Mouse (Mus musculus): Measurements from ENCODE around the gene Ntm. TPM values are rescaled to one million over a fixed set of nuclear protein-coding genes. Genes with fewer than 3 reads are reported as not detected.

The Ntm gene
- polyA plus RNA-seq, 1 experiment from 2014 or later, result 30.6 TPM

DNA sequence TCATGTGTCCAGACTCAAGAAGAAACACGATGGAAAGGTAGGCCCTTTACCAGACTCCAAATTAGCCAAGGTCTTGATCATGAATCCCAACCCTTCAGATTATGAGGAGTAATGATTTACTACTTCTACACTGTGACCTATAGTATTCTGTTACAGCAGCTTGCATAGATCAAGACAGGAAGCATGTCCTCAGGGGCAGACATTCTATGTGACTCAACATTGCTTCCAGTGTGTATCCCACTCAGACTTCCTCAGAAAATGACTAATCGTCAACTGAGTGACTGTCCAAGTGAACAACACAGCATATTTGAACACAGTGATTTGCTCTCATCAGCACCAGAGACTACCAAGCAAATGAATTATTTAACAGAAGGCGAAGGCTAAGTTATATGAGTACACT lies 632.5 kb downstream of the Ntm start:
- Histone ChIP-seq H3K9ac (ENCODE audit: low read depth, low read length) (no peak overlapping the region), H3K27me3 (ENCODE audit: control insufficient read depth, insufficient read depth, low read length) (no peaks in the 10 kb centered on the region), H3K4me3 (ENCODE audit: low read depth, low read length) (no peak overlapping the region), H3K4me2 (replicated peaks; ENCODE audit: low read depth, low read length) (no peak overlapping the region), H3K9me3 (ENCODE audit: control insufficient read depth, low read length) (no peaks in the 10 kb centered on the region), H3K36me3 (ENCODE audit: control insufficient read depth, insufficient read depth, low read length) (no peaks in the 10 kb centered on the region), H3K27ac (ENCODE audit: low read depth, low read length) (no peak overlapping the region), H3K4me1 (replicated peaks; ENCODE audit: control insufficient read depth, insufficient read depth, low read length) (no peaks in the 10 kb centered on the region)
- ATAC-seq (ENCODE audit: low FRiP score), result no peak
- DNase-seq (ENCODE audit: low spot score), result no peak
- WGBS, result 89% methylated on average over 3 of the region's 3 CpGs

DNA sequence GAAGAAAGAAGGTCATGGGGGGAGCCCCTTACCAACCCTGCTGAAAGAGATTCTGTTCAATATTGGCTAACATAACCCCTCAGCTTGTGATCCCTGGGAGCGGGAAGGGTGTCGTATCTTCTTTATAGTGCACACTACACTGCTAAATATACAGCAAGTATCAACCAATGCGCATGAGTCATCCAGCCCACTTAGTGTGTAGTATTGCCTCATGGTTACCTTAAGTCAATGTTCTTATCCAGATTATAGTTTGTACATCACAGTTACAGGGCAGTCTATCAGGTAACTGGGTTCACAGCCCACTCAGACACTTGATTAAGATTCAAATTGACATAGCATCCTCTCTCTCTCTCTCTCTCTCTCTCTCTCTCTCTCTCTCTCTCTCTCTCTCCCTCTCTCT lies 636.7 kb downstream of the Ntm start:
- H3K9ac ChIP-seq (ENCODE audit: low read depth, low read length), result no peak overlapping the region
- no peaks in the 10 kb centered on the region for H3K4me1 ChIP-seq (replicated peaks; ENCODE audit: control insufficient read depth, insufficient read depth, low read length)
- H3K9me3 ChIP-seq (ENCODE audit: control insufficient read depth, low read length), result no peaks in the 10 kb centered on the region
- DNase-seq (ENCODE audit: low spot score) (no peak), ATAC-seq (ENCODE audit: low FRiP score) (no peak)
- H3K4me2 ChIP-seq (replicated peaks; ENCODE audit: low read depth, low read length), result no peak overlapping the region
- H3K36me3 ChIP-seq (ENCODE audit: control insufficient read depth, insufficient read depth, low read length), result no peaks in the 10 kb centered on the region
- no peak overlapping the region for H3K27ac ChIP-seq (ENCODE audit: low read depth, low read length)
- no peak overlapping the region for H3K4me3 ChIP-seq (ENCODE audit: low read depth, low read length)
- no peaks in the 10 kb centered on the region for H3K27me3 ChIP-seq (ENCODE audit: control insufficient read depth, insufficient read depth, low read length)
- 94% methylated on average over 3 of the region's 3 CpGs for WGBS

DNA sequence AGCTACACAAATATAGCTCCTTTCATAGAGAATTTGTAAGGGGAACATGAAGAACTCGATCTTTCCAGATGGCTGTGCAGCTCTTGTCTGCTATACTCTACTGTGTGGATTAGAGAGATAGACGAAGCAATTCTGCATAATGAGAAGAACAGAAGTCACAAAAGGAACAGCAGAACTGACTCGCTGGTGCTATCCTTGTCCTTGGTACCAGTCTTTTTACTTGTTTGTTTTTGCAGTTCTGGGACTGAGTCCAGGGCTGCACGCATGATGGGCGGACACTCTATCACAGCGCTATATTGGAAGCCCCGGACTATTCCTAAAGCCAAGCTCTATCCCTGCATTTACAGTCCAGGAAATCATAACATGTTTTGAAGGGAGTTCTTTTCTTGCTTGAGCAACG lies 637.8 kb downstream of the Ntm start:
- DNase-seq (ENCODE audit: low spot score), result no peak
- Histone ChIP-seq H3K9me3 (ENCODE audit: control insufficient read depth, low read length) (no peaks in the 10 kb centered on the region), H3K4me3 (ENCODE audit: low read depth, low read length) (no peak overlapping the region), H3K36me3 (ENCODE audit: control insufficient read depth, insufficient read depth, low read length) (no peaks in the 10 kb centered on the region), H3K27me3 (ENCODE audit: control insufficient read depth, insufficient read depth, low read length) (no peaks in the 10 kb centered on the region), H3K27ac (ENCODE audit: low read depth, low read length) (no peak overlapping the region), H3K9ac (ENCODE audit: low read depth, low read length) (no peak overlapping the region), H3K4me2 (replicated peaks; ENCODE audit: low read depth, low read length) (no peak overlapping the region), H3K4me1 (replicated peaks; ENCODE audit: control insufficient read depth, insufficient read depth, low read length) (no peaks in the 10 kb centered on the region)
- ATAC-seq (ENCODE audit: low FRiP score), result no peak
- 89% methylated on average over 8 of the region's 8 CpGs for WGBS

DNA sequence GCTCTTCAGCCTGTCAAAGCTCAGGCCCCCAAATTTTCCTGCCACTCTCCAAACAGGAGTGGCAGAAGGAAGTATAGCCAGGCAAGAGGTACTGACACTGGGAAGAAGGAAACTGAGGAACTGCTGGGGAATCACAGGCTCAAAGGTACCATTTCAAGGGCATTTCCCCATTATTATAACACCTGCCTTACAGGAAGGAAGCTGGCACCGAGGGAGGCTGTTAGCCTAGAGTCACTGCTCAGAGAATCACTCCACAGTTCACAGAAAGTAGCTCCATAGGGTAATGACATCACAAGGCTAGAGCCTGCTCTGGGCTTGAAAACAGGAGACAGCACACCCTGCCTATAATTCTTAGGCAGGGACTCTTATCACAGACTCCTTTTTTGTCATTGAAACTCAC lies 643.7 kb downstream of the Ntm start:
- Histone ChIP-seq H3K4me1 (replicated peaks; ENCODE audit: control insufficient read depth, insufficient read depth, low read length) (no peaks in the 10 kb centered on the region), H3K4me3 (ENCODE audit: low read depth, low read length) (no peak overlapping the region), H3K4me2 (replicated peaks; ENCODE audit: low read depth, low read length) (no peak overlapping the region), H3K9ac (ENCODE audit: low read depth, low read length) (no peak overlapping the region), H3K27me3 (ENCODE audit: control insufficient read depth, insufficient read depth, low read length) (no peaks in the 10 kb centered on the region), H3K9me3 (ENCODE audit: control insufficient read depth, low read length) (no peaks in the 10 kb centered on the region), H3K27ac (ENCODE audit: low read depth, low read length) (no peak overlapping the region), H3K36me3 (ENCODE audit: control insufficient read depth, insufficient read depth, low read length) (no peaks in the 10 kb centered on the region)
- DNase-seq (ENCODE audit: low spot score) (no peak), ATAC-seq (ENCODE audit: low FRiP score) (no peak)
- 84% methylated on average over 1 of the region's 1 CpGs for WGBS

DNA sequence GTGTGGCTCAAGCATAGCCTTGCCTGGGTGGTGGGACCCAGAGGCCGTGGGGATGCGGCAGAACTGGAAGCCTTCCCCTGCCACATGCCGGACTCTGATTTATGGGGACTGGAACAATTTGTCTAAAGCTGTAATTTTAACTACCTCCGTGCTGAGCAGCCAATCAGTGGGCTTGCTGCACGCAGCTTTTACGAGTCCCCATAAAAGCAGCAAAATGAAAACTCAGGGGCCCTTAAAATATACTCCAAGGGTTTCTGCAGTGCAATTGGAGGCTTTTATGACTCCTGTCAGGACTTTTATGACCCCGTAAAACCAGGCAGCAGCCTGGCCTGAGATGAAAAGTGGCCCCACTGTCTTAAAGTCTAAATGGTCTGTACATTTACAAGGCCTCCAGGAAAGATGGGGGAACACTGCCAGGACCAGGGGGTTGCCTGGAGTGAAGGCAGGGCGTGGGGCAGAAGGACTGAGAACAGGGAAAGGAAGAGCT lies 644.2 kb downstream of the Ntm start:
- Histone ChIP-seq H3K9ac (ENCODE audit: low read depth, low read length) (no peak overlapping the region), H3K4me2 (replicated peaks; ENCODE audit: low read depth, low read length) (no peak overlapping the region), H3K9me3 (ENCODE audit: control insufficient read depth, low read length) (no peaks in the 10 kb centered on the region), H3K36me3 (ENCODE audit: control insufficient read depth, insufficient read depth, low read length) (no peaks in the 10 kb centered on the region), H3K27me3 (ENCODE audit: control insufficient read depth, insufficient read depth, low read length) (no peaks in the 10 kb centered on the region), H3K27ac (ENCODE audit: low read depth, low read length) (no peak overlapping the region), H3K4me3 (ENCODE audit: low read depth, low read length) (no peak overlapping the region), H3K4me1 (replicated peaks; ENCODE audit: control insufficient read depth, insufficient read depth, low read length) (no peaks in the 10 kb centered on the region)
- 69% methylated on average over 8 of the region's 8 CpGs for WGBS
- DNase-seq (ENCODE audit: low spot score), result no peak
- no peak for ATAC-seq (ENCODE audit: low FRiP score)

DNA sequence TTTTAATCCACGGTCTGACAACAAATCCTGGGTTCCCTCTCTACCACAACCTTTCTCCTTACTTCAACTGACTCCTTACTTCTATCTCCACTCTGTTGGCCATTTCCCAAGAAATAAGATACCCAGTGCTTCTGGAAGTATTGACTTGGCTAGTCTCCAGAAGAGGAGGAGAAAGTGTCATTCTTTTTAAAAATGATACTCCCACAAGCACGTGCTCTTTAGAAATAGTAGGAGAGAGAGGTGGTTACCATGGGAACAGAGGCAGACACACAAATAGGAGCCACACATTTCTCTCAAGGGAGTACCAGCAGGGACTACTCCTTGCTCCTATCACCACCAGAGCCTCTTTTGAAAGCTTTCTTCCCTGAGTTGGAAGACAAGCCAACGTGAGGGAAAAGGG lies 645.3 kb downstream of the Ntm start:
- no peaks in the 10 kb centered on the region for H3K27me3 ChIP-seq (ENCODE audit: control insufficient read depth, insufficient read depth, low read length)
- H3K4me2 ChIP-seq (replicated peaks; ENCODE audit: low read depth, low read length), result no peak overlapping the region
- H3K4me1 ChIP-seq (replicated peaks; ENCODE audit: control insufficient read depth, insufficient read depth, low read length), result no peaks in the 10 kb centered on the region
- 29% methylated on average over 3 of the region's 3 CpGs for WGBS
- H3K27ac ChIP-seq (ENCODE audit: low read depth, low read length), result no peak overlapping the region
- H3K9me3 ChIP-seq (ENCODE audit: control insufficient read depth, low read length), result no peaks in the 10 kb centered on the region
- H3K36me3 ChIP-seq (ENCODE audit: control insufficient read depth, insufficient read depth, low read length), result no peaks in the 10 kb centered on the region
- no peak overlapping the region for H3K4me3 ChIP-seq (ENCODE audit: low read depth, low read length)
- ATAC-seq (ENCODE audit: low FRiP score) (0 out of 2 replicates have a peak, but pooled peaks have one; percentile 45), DNase-seq (ENCODE audit: low spot score) (peak; percentile 23)
- H3K9ac ChIP-seq (ENCODE audit: low read depth, low read length), result no peak overlapping the region

DNA sequence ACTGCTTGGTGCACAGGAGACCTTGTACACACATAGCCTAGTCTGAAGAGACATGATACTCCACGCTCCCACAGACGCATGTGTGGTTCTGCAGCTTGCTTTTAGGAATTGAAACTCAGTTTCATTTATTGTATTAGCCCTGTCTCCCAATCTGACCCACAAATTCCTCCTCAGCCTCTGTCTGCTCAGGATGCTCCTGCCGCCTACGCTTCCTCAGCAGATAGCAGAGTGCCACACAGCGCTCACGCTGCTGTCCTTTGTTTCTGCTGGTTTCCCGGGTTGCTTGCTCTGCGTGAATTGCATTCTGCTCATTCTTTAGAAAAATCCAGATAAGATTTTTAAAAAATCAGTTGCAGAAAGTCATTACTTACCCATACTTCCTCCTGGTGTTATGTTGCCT lies 647.1 kb downstream of the Ntm start:
- ATAC-seq (ENCODE audit: low FRiP score) (no peak), DNase-seq (ENCODE audit: low spot score) (peak; percentile 17)
- Histone ChIP-seq H3K27ac (ENCODE audit: low read depth, low read length) (no peak overlapping the region), H3K4me1 (replicated peaks; ENCODE audit: control insufficient read depth, insufficient read depth, low read length) (no peaks in the 10 kb centered on the region), H3K36me3 (ENCODE audit: control insufficient read depth, insufficient read depth, low read length) (no peaks in the 10 kb centered on the region), H3K4me2 (replicated peaks; ENCODE audit: low read depth, low read length) (no peak overlapping the region), H3K27me3 (ENCODE audit: control insufficient read depth, insufficient read depth, low read length) (no peaks in the 10 kb centered on the region), H3K9me3 (ENCODE audit: control insufficient read depth, low read length) (no peaks in the 10 kb centered on the region), H3K9ac (ENCODE audit: low read depth, low read length) (no peak overlapping the region), H3K4me3 (ENCODE audit: low read depth, low read length) (no peak overlapping the region)
- WGBS, result 36% methylated on average over 8 of the region's 8 CpGs

DNA sequence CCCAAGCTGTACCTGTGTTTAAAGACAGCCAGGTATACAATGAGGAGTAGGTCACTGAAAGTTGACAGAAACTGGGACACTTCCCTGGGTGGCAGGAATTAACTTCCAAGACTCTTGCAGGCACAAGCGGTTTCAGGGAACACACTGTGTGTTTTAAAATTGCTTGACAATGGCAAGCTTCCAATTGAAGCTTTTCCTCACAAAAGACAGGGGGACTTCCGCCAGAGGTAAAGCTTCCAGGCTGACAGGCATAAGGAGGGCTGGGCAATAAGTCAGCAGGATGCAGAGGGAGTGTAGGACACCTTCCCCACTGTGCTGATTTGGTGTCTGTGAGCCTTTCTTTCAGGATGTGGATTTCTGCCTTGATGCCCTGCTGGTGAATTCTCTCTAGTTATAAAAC lies 656.0 kb downstream of the Ntm start:
- Histone ChIP-seq H3K9me3 (ENCODE audit: control insufficient read depth, low read length) (no peaks in the 10 kb centered on the region), H3K36me3 (ENCODE audit: control insufficient read depth, insufficient read depth, low read length) (no peaks in the 10 kb centered on the region), H3K9ac (ENCODE audit: low read depth, low read length) (no peak overlapping the region), H3K27me3 (ENCODE audit: control insufficient read depth, insufficient read depth, low read length) (no peaks in the 10 kb centered on the region), H3K4me1 (replicated peaks; ENCODE audit: control insufficient read depth, insufficient read depth, low read length) (no peaks in the 10 kb centered on the region), H3K4me3 (ENCODE audit: low read depth, low read length) (no peak overlapping the region), H3K4me2 (replicated peaks; ENCODE audit: low read depth, low read length) (no peak overlapping the region), H3K27ac (ENCODE audit: low read depth, low read length) (no peak overlapping the region)
- DNase-seq (ENCODE audit: low spot score) (no peak), ATAC-seq (ENCODE audit: low FRiP score) (no peak)
- WGBS, result 9% methylated on average over 2 of the region's 2 CpGs

DNA sequence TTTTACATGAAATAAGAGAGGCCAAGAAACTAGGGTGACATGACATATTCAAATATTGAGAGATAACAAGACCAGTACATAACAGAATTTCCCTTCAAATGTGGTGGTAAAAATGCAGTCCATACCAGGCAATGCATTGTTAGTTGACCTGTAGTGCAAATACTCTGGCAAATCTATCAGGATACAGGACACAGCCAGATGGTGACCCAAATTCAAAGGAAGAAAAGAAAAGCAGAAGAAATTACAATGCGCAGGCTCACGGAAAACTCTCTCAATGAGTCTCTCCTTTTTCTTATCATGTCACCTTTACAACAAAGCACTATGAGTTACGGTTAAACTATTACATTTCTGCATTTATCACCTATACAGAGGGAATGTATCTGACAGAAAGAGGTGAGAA lies 664.6 kb downstream of the Ntm start:
- Histone ChIP-seq H3K27me3 (ENCODE audit: control insufficient read depth, insufficient read depth, low read length) (no peaks in the 10 kb centered on the region), H3K4me2 (replicated peaks; ENCODE audit: low read depth, low read length) (no peak overlapping the region), H3K4me3 (ENCODE audit: low read depth, low read length) (no peak overlapping the region), H3K9me3 (ENCODE audit: control insufficient read depth, low read length) (no peaks in the 10 kb centered on the region), H3K4me1 (replicated peaks; ENCODE audit: control insufficient read depth, insufficient read depth, low read length) (no peaks in the 10 kb centered on the region), H3K36me3 (ENCODE audit: control insufficient read depth, insufficient read depth, low read length) (no peaks in the 10 kb centered on the region), H3K27ac (ENCODE audit: low read depth, low read length) (no peak overlapping the region), H3K9ac (ENCODE audit: low read depth, low read length) (no peak overlapping the region)
- no peak for DNase-seq (ENCODE audit: low spot score)
- WGBS, result 83% methylated on average over 3 of the region's 3 CpGs
- no peak for ATAC-seq (ENCODE audit: low FRiP score)

Measured in hindbrain, embryonic 11.5 days (tissue).